11 mouse cellular contexts compared by ENCODE assay signal in the genomic region with DNA sequence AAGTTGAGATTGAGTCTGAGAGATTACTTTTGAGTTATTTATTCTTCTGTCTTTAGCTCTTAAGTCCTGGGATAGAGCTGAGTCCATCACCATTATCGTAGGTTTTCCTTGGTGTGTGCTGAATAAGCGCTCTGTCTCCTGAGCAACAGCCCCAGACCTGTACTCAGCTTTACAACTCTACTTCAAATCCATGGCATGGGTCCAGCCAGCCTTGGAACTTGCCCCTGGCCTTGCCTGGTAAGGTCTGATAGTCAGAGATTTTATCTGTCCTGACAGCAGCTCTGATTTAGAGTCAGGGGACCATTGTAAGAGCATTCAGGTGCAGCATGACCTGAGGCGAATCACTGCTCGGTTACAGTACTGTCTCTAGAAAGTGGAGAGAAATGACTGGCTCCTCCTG.
A peak's percentile ranks its signal among the peaks of the same experiment; 100 is the strongest.
DNase-seq lines count a peak whose midpoint lies in the region; ATAC-seq lines count a peak whose summit lies in the region.
"Had no signal": no experiment of that assay in that cellular context is flagged by ENCODE, and none has a peak within 500 bp of the region (broad histone marks: within the 10 kb centered on the region; RNA-seq: fewer than 3 reads in every experiment).

No protein-coding gene starts in this region.

- H3K9ac ChIP-seq in kidney, embryonic 14.5 days (ENCODE audit: low read depth, low read length): no peak overlapping the region
- no peak overlapping the region for H3K9ac ChIP-seq in kidney, embryonic 16.5 days (replicated peaks; ENCODE audit: low read length)

- H3K4me2 ChIP-seq in kidney, embryonic 14.5 days (replicated peaks; ENCODE audit: low read depth, low read length): no peak overlapping the region
- H3K4me2 ChIP-seq in kidney, embryonic 16.5 days (replicated peaks; ENCODE audit: low read depth, low read length): no peak overlapping the region
- H3K4me2 ChIP-seq: midbrain, embryonic 11.5 days had no signal

- no peaks in the 10 kb centered on the region for H3K4me1 ChIP-seq in kidney, embryonic 14.5 days (ENCODE audit: control insufficient read depth, insufficient read depth, low read length)
- no peaks in the 10 kb centered on the region for H3K4me1 ChIP-seq in kidney, embryonic 16.5 days (ENCODE audit: insufficient read depth, low read length)

- H3K9me3 ChIP-seq in kidney, embryonic 14.5 days (ENCODE audit: control insufficient read depth, low read length): no peaks in the 10 kb centered on the region
- no peaks in the 10 kb centered on the region for H3K9me3 ChIP-seq in kidney, embryonic 16.5 days (ENCODE audit: low read length)
- H3K9me3 ChIP-seq: embryonic facial prominence, embryonic 10.5 days had no signal

- ATAC-seq in kidney, embryonic 14.5 days (ENCODE audit: low FRiP score, low TSS enrichment): no peak
- peak; percentile 35; the same call in 1 of the 2 replicates for ATAC-seq in kidney, embryonic 16.5 days (ENCODE audit: low FRiP score, low TSS enrichment)

- H3K4me3 ChIP-seq in kidney, embryonic 14.5 days (ENCODE audit: low read length): no peak overlapping the region
- H3K4me3 ChIP-seq in kidney, embryonic 16.5 days (ENCODE audit: low read length): no peak overlapping the region
- H3K4me3 ChIP-seq: embryonic facial prominence, embryonic 10.5 days had no signal

- H3K27me3 ChIP-seq in kidney, embryonic 14.5 days (ENCODE audit: control insufficient read depth, insufficient read depth, low read length): no peaks in the 10 kb centered on the region
- H3K27me3 ChIP-seq in kidney, embryonic 16.5 days (ENCODE audit: insufficient read depth, low read length): no peaks in the 10 kb centered on the region

- 57% methylated on average over 4 of the region's 4 CpGs for WGBS in kidney, embryonic 14.5 days
- WGBS in kidney, embryonic 16.5 days: 68% methylated on average over 4 of the region's 4 CpGs

- no peaks in the 10 kb centered on the region for H3K36me3 ChIP-seq in kidney, embryonic 14.5 days (ENCODE audit: control insufficient read depth, insufficient read depth, low read length)
- no peaks in the 10 kb centered on the region for H3K36me3 ChIP-seq in kidney, embryonic 16.5 days (ENCODE audit: insufficient read depth, low read length)
- H3K36me3 ChIP-seq: embryonic facial prominence, embryonic 10.5 days had no signal

- no peak overlapping the region for H3K27ac ChIP-seq in kidney, embryonic 14.5 days (ENCODE audit: low read depth, low read length)
- no peak overlapping the region for H3K27ac ChIP-seq in kidney, embryonic 16.5 days (ENCODE audit: low read length)
- H3K27ac ChIP-seq: embryonic facial prominence, embryonic 10.5 days had no signal

- peak; percentile 53 to 84 for DNase-seq in adrenal gland, adult (ENCODE audit: inconsistent age in 2 of 2, low spot score in 1 of 2)
- no peak for DNase-seq in adrenal gland, postnatal 4 days (ENCODE audit: low spot score in 2 of 2)
- peak; percentile 51 for DNase-seq in kidney, adult 11 months
- peak; percentile 55 for DNase-seq in adrenal gland, postnatal 10 days
- no peak for DNase-seq in layer of hippocampus, postnatal 25 days (ENCODE audit: extremely low spot score in 1 of 2, low spot score in 1 of 2)
- no peak for DNase-seq in liver
- DNase-seq: heart, postnatal 14 days had no signal

Comparison
In these comparisons a context has a peak if more than half of its experiments do, and no peak if none do; other contexts are left out.
1. DNase-seq: peak in adrenal gland, adult (2 of 2), kidney, adult 11 months (single experiment) and adrenal gland, postnatal 10 days (single experiment); none in adrenal gland, postnatal 4 days (0 of 2), layer of hippocampus, postnatal 25 days (0 of 2) and liver (single experiment).